Mouse (Mus musculus): ENCODE measurements around the gene Gpat2. TPM values are rescaled to one million over a fixed set of nuclear protein-coding genes. Genes with fewer than 3 reads are reported as not detected.

Gpat2 gene
- polyA plus RNA-seq, 1 experiment from 2014 or later = 0.10 TPM

DNA sequence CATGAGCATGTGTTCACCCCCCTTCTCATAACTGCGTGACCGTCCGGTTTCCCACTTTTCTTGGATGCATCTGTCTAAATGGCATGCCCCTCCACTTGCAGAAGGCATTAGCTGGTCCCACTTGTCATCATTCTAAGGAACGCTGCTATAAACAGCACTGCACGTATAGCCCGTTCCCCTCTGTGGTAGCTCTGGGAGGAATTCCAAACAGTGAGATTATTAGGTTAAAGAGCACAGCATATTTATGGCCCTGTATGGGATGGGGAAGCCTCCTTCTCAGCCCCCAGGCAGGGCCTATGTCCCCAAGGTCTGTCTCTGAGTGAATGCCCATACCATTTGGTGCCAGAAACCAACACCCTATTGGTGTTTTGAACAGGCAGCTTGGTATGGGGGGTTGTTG is 13.9 kb upstream of the Gpat2 start:
- no peaks in the 10 kb centered on the region; the same call in 1 of the 2 replicates for H3K27me3 ChIP-seq (ENCODE audit: insufficient read depth, poor library complexity, severe bottlenecking)
- H3K27ac ChIP-seq = no peak overlapping the region
- H3K9me3 ChIP-seq = no peaks in the 10 kb centered on the region
- H3K4me1 ChIP-seq (replicated peaks) = no peaks in the 10 kb centered on the region
- H3K4me3 ChIP-seq = no peak overlapping the region
- DNase-seq (ENCODE audit: low spot score) = no peak
- 89% methylated on average over 6 of the region's 6 CpGs for WGBS
- H3K36me3 ChIP-seq = no peaks in the 10 kb centered on the region

DNA sequence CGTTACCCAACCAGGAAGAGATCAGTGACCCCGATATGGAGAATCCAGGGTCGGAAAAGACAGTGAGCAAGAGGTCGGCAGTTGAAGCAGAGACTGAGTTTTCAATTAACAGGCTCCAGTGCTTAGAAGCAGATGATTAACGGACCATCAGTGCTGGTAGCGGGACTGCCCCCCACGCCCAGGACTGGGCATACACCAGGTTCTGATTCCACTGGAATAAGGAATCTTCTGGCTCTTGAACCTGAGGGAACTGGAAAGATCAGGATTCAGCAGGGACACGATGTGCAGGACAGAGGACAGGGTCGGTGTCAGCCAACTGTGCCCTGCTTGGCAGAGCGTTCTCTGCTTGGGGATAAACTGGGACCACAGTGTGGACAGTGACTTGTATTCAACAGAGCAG is 9.2 kb upstream of the Gpat2 start:
- DNase-seq (ENCODE audit: low spot score) = no peak
- Histone ChIP-seq H3K36me3 (no peaks in the 10 kb centered on the region), H3K9me3 (no peaks in the 10 kb centered on the region), H3K4me1 (replicated peaks) (no peaks in the 10 kb centered on the region), H3K27ac (no peak overlapping the region), H3K4me3 (no peak overlapping the region), H3K27me3 (ENCODE audit: insufficient read depth, poor library complexity, severe bottlenecking) (no peaks in the 10 kb centered on the region; the same call in 1 of the 2 replicates)
- 83% methylated on average over 10 of the region's 10 CpGs for WGBS

DNA sequence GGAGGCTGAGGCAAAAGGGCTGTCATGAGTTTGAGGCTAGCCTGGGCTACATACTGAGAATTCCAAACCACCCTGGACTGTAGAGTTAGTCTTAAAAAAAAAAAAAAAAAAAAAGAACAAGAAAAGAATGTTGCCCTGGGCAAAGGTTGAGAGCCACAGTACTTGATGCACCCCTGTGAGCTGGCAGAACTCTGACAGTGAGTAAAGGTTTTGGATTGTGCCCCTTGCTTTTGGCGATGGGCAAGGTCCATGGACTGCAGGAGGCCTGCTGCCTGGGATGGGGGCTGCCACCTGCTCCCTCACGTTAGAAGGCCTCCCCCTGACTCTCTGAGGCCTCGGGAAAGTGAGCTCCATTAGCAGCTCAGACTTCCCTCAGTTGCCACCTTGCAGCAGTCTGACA is 8.3 kb upstream of the Gpat2 start:
- no peak overlapping the region for H3K4me3 ChIP-seq
- H3K9me3 ChIP-seq = no peaks in the 10 kb centered on the region
- no peak overlapping the region for H3K27ac ChIP-seq
- no peaks in the 10 kb centered on the region for H3K36me3 ChIP-seq
- no peak for DNase-seq (ENCODE audit: low spot score)
- H3K4me1 ChIP-seq (replicated peaks) = no peaks in the 10 kb centered on the region
- WGBS = 66% methylated on average over 3 of the region's 3 CpGs
- H3K27me3 ChIP-seq (ENCODE audit: insufficient read depth, poor library complexity, severe bottlenecking) = no peaks in the 10 kb centered on the region; the same call in 1 of the 2 replicates

DNA sequence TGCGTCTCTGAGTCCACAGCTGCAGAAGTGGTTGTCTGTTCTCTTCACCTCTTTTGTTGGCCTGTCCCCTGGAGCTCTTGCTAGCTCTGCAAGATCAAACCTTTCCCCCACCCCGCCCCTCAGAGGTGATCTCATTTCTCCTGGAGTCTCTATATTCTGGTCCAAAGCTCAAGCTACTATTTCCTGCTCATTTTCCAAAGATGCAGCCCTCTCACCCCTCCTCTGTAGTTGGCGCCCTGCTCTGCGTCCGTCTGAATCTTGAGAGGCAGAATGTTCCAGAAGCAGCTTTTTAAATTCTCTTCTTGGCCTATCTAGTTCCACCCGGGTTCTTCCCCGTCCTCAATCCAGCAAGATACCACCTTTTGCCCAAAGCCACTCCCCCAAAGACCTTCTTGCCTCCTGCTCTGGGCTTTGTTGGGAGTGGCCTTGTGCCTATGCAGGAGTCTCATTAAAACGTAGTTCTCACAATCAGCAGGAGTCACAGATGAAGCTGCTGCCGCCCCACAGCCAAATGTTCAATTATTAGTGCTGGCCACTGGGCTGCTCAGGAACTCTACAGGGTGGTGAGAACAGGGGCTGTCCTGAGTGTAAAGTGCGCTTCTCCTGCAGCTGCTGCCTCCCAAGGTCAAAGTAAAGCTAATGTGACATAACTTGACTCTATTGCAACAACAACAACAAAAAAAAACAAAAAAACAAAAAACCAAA is 6.6 kb upstream of the Gpat2 start:
- WGBS = 72% methylated on average over 10 of the region's 10 CpGs
- no peak overlapping the region for H3K27ac ChIP-seq
- no peak for DNase-seq (ENCODE audit: low spot score)

DNA sequence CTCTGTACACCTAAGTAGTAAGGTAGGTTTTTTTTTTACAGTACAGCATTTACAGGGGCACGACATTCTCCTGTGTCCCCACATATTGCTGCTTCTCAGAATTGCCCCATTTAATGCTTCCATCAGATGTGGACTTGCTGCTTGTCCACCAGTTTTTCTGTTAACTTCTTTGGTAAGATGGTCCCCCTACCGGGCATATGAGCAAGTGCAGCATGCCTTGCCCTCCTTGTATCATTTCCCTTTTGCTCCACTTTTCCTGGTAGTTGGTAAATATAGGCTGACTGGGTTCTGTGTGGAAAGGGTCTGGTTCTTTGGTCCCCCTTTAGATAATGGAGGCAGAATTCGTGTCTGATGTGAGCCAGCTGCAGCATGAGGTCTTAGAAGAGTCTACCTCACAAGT is 5.2 kb downstream of the Gpat2 start:
- 30% methylated on average over 3 of the region's 3 CpGs for WGBS
- no peaks in the 10 kb centered on the region for H3K9me3 ChIP-seq
- no peaks in the 10 kb centered on the region for H3K4me1 ChIP-seq (replicated peaks)
- peaks cover 20% of the 10 kb centered on the region for H3K36me3 ChIP-seq
- no peak overlapping the region for H3K27ac ChIP-seq
- DNase-seq (ENCODE audit: low spot score) = peak; percentile 39
- H3K27me3 ChIP-seq (ENCODE audit: insufficient read depth, poor library complexity, severe bottlenecking) = no peaks in the 10 kb centered on the region
- H3K4me3 ChIP-seq = no peak overlapping the region

More for the DNA sequence above, 6.6 kb upstream of the Gpat2 start:
- no peaks in the 10 kb centered on the region for H3K9me3 ChIP-seq
- H3K4me3 ChIP-seq = no peak overlapping the region
- H3K36me3 ChIP-seq = no peaks in the 10 kb centered on the region
- no peaks in the 10 kb centered on the region; the same call in 1 of the 2 replicates for H3K27me3 ChIP-seq (ENCODE audit: insufficient read depth, poor library complexity, severe bottlenecking)
- H3K4me1 ChIP-seq (replicated peaks) = no peaks in the 10 kb centered on the region

DNA sequence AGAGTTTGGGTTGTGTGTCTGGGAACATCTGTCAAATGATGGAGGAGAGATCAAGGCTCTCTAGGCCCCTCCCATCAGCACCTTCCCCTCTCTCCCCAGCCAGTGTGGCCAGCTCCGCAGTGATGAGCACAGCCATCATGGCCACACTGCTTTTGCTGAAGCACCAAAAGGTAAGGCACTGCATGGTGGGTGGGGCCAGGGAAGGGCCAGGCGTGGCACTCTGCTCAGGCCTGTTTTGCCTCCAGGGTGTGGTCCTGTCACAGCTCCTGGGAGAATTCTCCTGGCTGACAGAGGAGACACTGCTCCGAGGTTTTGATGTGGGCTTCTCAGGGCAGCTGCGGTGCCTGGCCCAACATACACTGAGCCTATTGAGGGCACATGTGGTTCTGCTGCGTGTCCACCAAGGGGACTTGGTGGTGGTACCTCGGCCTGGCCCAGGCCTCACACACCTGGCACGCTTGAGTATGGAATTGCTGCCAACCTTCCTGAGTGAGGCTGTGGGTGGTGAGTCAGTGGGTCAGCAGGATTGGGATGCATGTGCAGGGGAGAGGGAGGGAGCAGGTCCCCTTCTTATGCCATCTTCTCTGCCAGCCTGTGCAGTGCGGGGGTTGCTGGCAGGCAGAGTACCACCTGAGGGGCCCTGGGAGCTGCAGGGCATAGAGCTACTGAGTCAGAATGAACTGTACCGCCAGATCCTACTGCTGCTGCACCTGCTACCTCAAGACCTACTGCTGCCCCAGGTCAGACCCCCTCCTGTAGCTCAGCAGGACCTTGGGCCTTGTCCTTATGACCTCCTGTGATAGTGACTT is 8.7 kb downstream of the Gpat2 start:
- H3K4me1 ChIP-seq (replicated peaks) = no peaks in the 10 kb centered on the region
- no peak overlapping the region for H3K4me3 ChIP-seq
- WGBS = 85% methylated on average over 9 of the region's 9 CpGs
- H3K36me3 ChIP-seq = peaks cover 51% of the 10 kb centered on the region
- H3K9me3 ChIP-seq = no peaks in the 10 kb centered on the region
- H3K27me3 ChIP-seq (ENCODE audit: insufficient read depth, poor library complexity, severe bottlenecking) = no peaks in the 10 kb centered on the region
- DNase-seq (ENCODE audit: low spot score) = no peak
- H3K27ac ChIP-seq = no peak overlapping the region

DNA sequence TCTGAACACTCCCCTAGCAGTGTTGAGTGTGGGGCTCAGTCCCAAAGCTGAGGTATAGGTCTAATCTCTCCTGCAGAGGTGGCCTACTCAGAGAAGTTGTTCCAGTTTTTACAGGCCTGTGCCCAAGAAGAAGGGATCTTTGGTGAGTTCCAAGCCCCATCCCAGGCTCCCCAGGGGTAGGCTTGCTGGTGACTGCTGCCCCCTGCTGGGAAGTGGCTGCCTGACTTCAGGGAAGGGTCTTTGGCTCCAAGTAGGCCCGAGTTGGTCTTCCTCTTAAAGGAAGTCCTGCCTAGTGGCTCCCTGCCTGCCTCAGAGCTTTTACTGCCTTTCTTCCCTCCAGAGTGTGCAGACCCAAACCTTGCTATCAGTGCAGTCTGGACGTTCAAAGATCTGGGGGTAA is 10.1 kb downstream of the Gpat2 start:
- WGBS = 45% methylated on average over 2 of the region's 2 CpGs
- DNase-seq (ENCODE audit: low spot score) = peak; percentile 48
- H3K36me3 ChIP-seq = peaks cover 59% of the 10 kb centered on the region

DNA sequence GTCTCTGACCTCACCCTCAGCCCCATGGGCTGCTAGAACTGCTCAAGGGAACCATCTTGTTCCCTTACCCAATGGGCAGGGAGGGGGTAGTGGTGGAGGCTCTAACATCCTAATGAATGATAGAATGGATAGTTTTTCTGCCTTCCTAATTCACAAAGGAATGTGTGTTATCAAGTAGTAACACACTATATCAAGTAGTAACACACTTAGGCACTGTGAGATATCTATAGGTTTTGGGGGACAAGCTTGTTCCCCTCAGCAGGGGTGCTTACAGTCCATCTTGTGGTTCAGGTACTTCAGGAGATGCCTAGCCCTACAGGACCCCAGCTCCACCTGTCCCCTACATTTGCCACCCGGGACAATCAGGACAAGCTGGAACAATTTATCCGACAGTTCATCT is 10.6 kb downstream of the Gpat2 start:
- Histone ChIP-seq H3K4me3 (no peak overlapping the region), H3K36me3 (peaks cover 62% of the 10 kb centered on the region), H3K9me3 (no peaks in the 10 kb centered on the region), H3K27ac (no peak overlapping the region), H3K4me1 (replicated peaks) (no peaks in the 10 kb centered on the region), H3K27me3 (ENCODE audit: insufficient read depth, poor library complexity, severe bottlenecking) (no peaks in the 10 kb centered on the region)
- no peak for DNase-seq (ENCODE audit: low spot score)
- WGBS = 92% methylated on average over 2 of the region's 2 CpGs

More for the DNA sequence above, 10.1 kb downstream of the Gpat2 start:
- H3K27me3 ChIP-seq (ENCODE audit: insufficient read depth, poor library complexity, severe bottlenecking) = no peaks in the 10 kb centered on the region
- H3K4me1 ChIP-seq (replicated peaks) = no peaks in the 10 kb centered on the region
- H3K9me3 ChIP-seq = no peaks in the 10 kb centered on the region
- H3K4me3 ChIP-seq = no peak overlapping the region
- H3K27ac ChIP-seq = no peak overlapping the region

DNA sequence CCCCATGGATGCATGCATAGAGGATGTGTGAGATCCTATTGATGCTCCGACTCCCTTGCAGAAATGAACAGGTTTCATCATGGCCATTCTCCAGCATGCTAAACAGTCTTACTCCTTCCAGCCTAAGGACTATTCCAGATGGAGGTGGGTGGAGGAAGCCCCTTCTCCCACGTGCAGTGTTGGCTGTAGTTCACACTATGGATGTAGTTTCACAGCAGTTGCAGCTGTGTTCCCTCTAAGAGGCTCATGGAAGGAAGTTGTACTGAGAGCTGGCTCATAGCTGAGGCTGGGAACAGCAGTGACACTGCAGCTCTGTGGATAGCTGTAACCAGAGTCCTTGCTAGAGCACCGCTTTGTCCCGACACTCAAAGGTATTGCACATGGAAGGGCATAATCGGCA is 12.7 kb downstream of the Gpat2 start:
- Histone ChIP-seq H3K9me3 (no peaks in the 10 kb centered on the region), H3K4me1 (replicated peaks) (no peaks in the 10 kb centered on the region), H3K4me3 (no peak overlapping the region), H3K36me3 (peaks cover 62% of the 10 kb centered on the region), H3K27me3 (ENCODE audit: insufficient read depth, poor library complexity, severe bottlenecking) (no peaks in the 10 kb centered on the region), H3K27ac (no peak overlapping the region)
- 88% methylated on average over 5 of the region's 5 CpGs for WGBS
- no peak for DNase-seq (ENCODE audit: low spot score)

DNA sequence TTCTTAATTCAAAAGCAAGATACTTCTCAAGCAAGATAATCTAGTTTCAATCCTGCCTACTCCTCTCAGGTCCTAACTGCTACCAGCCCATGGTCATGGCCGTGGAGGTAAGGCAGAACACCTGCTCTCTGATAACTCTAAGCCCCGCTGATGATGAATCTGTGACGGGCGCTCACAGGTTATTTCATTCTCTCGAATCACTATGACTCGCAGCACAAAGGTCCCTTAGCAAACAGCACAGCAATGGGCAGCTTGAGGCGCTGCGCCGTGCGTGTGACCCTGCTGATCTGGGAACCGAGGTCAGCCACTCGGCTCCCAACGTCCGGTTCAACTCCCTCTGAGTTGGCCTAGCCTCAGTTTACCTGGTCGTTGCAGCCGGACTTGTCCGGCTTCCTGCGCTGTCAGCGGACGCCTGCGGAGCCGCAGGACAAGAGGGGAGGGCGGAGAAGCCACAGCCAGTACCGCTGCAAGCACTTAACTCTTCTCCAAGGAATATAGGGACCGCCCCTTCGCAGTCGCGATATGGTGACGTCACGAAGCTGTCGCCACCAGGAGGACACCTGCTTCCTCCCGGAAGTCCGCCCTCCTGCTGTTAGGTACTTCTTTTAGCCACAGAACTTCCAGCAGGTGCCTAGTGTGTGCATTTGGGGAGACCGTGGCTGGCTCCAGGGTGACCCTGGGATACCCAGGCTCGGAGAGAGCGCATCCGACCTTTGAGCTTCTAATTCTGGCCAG is 19.2 kb downstream of the Gpat2 start, which contains the start of gene Fahd2a:
Gene Fahd2a, minus strand, starts transcription at position 511 of the 735 bp plus-strand sequence.
- H3K36me3 ChIP-seq = 0 out of 2 replicates have a peak, but pooled peaks cover 10% of the 10 kb centered on the region
- 3% methylated on average over 37 of the region's 37 CpGs for WGBS
- no peaks in the 10 kb centered on the region for H3K9me3 ChIP-seq
- H3K27ac ChIP-seq = peak within 1 kb of the TSS; percentile 86
- peaks cover 6% of the 10 kb centered on the region; the same call in 1 of the 2 replicates for H3K27me3 ChIP-seq (ENCODE audit: insufficient read depth, poor library complexity, severe bottlenecking)
- H3K4me1 ChIP-seq (replicated peaks) = peaks cover 19% of the 10 kb centered on the region
- peak within 1 kb of the TSS; percentile 82 for H3K4me3 ChIP-seq
- DNase-seq (ENCODE audit: low spot score) = peak; percentile 89

DNA sequence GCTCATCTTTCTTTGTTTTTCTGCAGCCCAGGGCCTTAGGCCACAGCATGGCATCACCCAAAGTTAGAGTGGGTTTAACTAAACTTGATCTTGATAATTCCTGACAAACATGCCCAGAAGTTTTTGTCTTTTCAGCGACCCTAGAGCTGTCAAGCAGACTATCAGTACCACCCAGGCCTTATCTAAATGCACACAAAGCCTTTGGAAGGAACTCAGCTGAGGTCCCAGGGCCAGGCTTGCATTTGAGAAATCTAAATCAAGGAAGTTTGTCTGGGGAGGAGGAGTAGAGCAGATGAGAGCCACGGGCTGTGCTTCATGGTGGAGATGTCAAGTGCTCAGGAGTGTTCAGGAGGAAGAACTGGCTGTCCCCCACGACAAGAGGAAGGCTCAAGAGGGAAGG is 21.8 kb downstream of the Gpat2 start:
- Histone ChIP-seq H3K4me3 (no peak overlapping the region), H3K27ac (no peak overlapping the region), H3K36me3 (no peaks in the 10 kb centered on the region), H3K4me1 (replicated peaks) (peaks cover 24% of the 10 kb centered on the region), H3K9me3 (no peaks in the 10 kb centered on the region), H3K27me3 (ENCODE audit: insufficient read depth, poor library complexity, severe bottlenecking) (peaks cover 25% of the 10 kb centered on the region)
- WGBS = 57% methylated on average over 3 of the region's 3 CpGs
- no peak for DNase-seq (ENCODE audit: low spot score)

DNA sequence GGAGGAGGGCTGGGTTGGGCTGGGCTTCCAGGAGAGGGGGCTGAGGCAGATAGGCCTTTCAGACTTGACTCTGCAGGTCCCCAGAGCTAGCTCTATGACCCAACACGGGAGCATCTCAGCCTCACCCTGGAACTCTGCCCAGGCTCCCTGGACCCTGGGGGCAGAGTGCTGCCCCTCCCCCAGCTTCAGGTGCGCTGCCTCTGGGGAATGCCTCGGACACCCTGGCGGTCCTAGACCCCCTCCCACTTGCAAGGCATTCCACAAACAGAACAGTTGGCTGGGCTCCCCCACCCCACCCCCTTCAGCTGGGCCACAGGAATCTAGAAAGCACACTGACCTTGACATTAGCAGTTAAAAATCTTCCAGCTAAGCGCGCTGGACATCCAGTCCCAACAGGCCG is 24.7 kb downstream of the Gpat2 start:
- DNase-seq (ENCODE audit: low spot score) = no peak
- Histone ChIP-seq H3K36me3 (no peaks in the 10 kb centered on the region), H3K9me3 (no peaks in the 10 kb centered on the region), H3K4me1 (replicated peaks) (peaks cover 7% of the 10 kb centered on the region; the same call in 1 of the 2 replicates), H3K27ac (no peak overlapping the region), H3K27me3 (ENCODE audit: insufficient read depth, poor library complexity, severe bottlenecking) (peaks cover 39% of the 10 kb centered on the region), H3K4me3 (no peak overlapping the region)
- WGBS = 50% methylated on average over 7 of the region's 7 CpGs
